Mouse (Mus musculus): Measurements from ENCODE around the gene Bcar1.

DNA sequence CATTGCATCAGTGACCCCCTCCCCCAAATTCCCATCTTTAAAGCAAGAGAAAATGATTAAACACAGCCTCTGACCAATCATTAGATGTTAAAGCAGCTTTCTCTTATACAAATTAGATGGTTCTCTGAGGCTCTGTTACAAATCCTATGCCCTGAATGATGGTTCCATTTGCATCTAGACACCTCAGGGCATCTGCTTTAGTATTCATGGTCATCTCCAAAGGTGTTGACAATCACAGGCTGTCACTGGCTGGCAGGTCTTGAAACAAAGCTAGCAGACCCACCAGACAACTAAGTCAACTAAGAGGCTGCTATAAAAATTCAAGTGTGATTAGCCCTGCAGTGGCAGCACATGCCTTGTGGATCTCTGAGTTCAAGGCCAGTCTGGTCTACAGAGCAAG, 46.0 kb upstream of the Bcar1 start:
- TF ChIP-seq CTCF (IDR thresholded peaks at IDR 0.05; ENCODE audit: low read depth): no peak
- TF ChIP-seq EP300 (IDR thresholded peaks at IDR 0.05; ENCODE audit: low read depth): no peak
